28 mouse cellular contexts compared by ENCODE assay signal in genomic region chr2:128936256-128936655, GRCm38 (mm10). TPM values are rescaled to one million over a fixed set of nuclear protein-coding genes. Genes with fewer than 3 reads are reported as not detected.
DNase-seq lines count a peak whose midpoint lies in the region; ATAC-seq and TF ChIP-seq lines count a peak whose summit lies in the region.
"Had no signal": no experiment of that assay in that cellular context is flagged by ENCODE, and none has a peak within 500 bp of the region (broad histone marks: within the 10 kb centered on the region; RNA-seq: fewer than 3 reads in every experiment).

No protein-coding gene starts in this region.

- DNase-seq in liver, adult 2 months (ENCODE audit: extremely low read depth, low read depth, low spot score): peak; percentile 84
- DNase-seq in liver, embryonic 11.5 days (ENCODE audit: low spot score): no peak
- DNase-seq in 416B (ENCODE audit: low read depth) (peak; percentile 15), adipocyte (ENCODE audit: low spot score) (peak; percentile 58)
- DNase-seq: adrenal gland, adult 2 months; adrenal gland, postnatal 10 days; adrenal gland, postnatal 25 days; B cell, adult 2 months; cerebellum, adult 11 months; cerebellum, adult 18-20 months; cerebellum, adult 8-10 months; cerebellum, adult 9-11 months; cerebellum, postnatal 14 days; cerebellum, postnatal 36 days; embryo, embryonic 11 days had no signal

- H3K36me3 ChIP-seq in liver, adult 2 months (ENCODE audit: control insufficient read depth, insufficient read depth, low read length): peaks cover 23% of the 10 kb centered on the region
- H3K36me3 ChIP-seq in liver, embryonic 11.5 days (ENCODE audit: control insufficient read depth, insufficient read depth, low read length): peaks cover 13% of the 10 kb centered on the region; the same call in 1 of the 2 replicates

- H3K9ac ChIP-seq in liver, adult 2 months (ENCODE audit: low read depth, low read length): no peak overlapping the region
- no peak overlapping the region for H3K9ac ChIP-seq in liver, embryonic 11.5 days (ENCODE audit: low read depth, low read length)
- H3K9ac ChIP-seq: embryonic facial prominence, embryonic 13.5 days; embryonic facial prominence, embryonic 15.5 days; forebrain, embryonic 12.5 days had no signal

- no peak overlapping the region for H3K4me2 ChIP-seq in liver, embryonic 11.5 days
- H3K4me2 ChIP-seq: embryonic facial prominence, embryonic 13.5 days; embryonic facial prominence, embryonic 15.5 days; forebrain, embryonic 12.5 days had no signal

- ATAC-seq in liver, embryonic 11.5 days (replicated peaks; ENCODE audit: low FRiP score): no peak
- ATAC-seq in megakaryocyte-erythroid progenitor cell, adult 5-6 weeks (replicated peaks; ENCODE audit: low FRiP score, low TSS enrichment, poor library complexity, severe bottlenecking): no peak
- ATAC-seq: activated CD4-positive, CD25-positive, alpha-beta regulatory T cell, adult 4 months; CD4-positive, CD25-positive, alpha-beta regulatory T cell, adult 4 months; forebrain, embryonic 14.5 days; forebrain, embryonic 16.5 days; Patski had no signal

- 8% methylated on average over 3 of the region's 3 CpGs for WGBS in liver, adult 2 months
- WGBS in liver, embryonic 11.5 days: 78% methylated on average over 3 of the region's 3 CpGs

- TF ChIP-seq CTCF in liver, adult 2 months (IDR thresholded peaks at IDR 0.05; ENCODE audit: low read depth, low read length): no peak

- no peak for TF ChIP-seq POLR2A in liver, adult 2 months (IDR thresholded peaks at IDR 0.05; ENCODE audit: extremely low read depth, insufficient read depth, low read length)

- H3K27me3 ChIP-seq in liver, adult 2 months (ENCODE audit: control insufficient read depth, insufficient read depth, low read length): no peaks in the 10 kb centered on the region
- H3K27me3 ChIP-seq in liver, embryonic 11.5 days (replicated peaks; ENCODE audit: control insufficient read depth, insufficient read depth, low read length): no peaks in the 10 kb centered on the region
- H3K27me3 ChIP-seq: CH12.LX; embryonic facial prominence, embryonic 13.5 days; embryonic facial prominence, embryonic 15.5 days; forebrain, embryonic 12.5 days; Patski had no signal

- H3K9me3 ChIP-seq in liver, embryonic 11.5 days (ENCODE audit: control insufficient read depth, low read length): no peaks in the 10 kb centered on the region
- H3K9me3 ChIP-seq: embryonic facial prominence, embryonic 13.5 days; embryonic facial prominence, embryonic 15.5 days; forebrain, embryonic 10.5 days; forebrain, embryonic 12.5 days; G1E had no signal

- peaks cover 3% of the 10 kb centered on the region; the same call in 1 of the 2 replicates for H3K4me1 ChIP-seq in liver, adult 2 months (ENCODE audit: control insufficient read depth, insufficient read depth, low read length)
- no peaks in the 10 kb centered on the region for H3K4me1 ChIP-seq in liver, embryonic 11.5 days (replicated peaks; ENCODE audit: control insufficient read depth, insufficient read depth, low read length)
- H3K4me1 ChIP-seq: embryonic facial prominence, embryonic 13.5 days; embryonic facial prominence, embryonic 15.5 days; forebrain, embryonic 10.5 days; forebrain, embryonic 12.5 days had no signal

- H3K27ac ChIP-seq in liver, adult 2 months (replicated peaks; ENCODE audit: insufficient read depth, low read depth, low read length): peak overlapping the region; percentile 69
- H3K27ac ChIP-seq in liver, embryonic 11.5 days (ENCODE audit: low read depth, low read length): no peak overlapping the region
- H3K27ac ChIP-seq: embryonic facial prominence, embryonic 13.5 days; embryonic facial prominence, embryonic 15.5 days; forebrain, embryonic 10.5 days; forebrain, embryonic 12.5 days had no signal

- no peak overlapping the region for H3K4me3 ChIP-seq in liver, adult 2 months (ENCODE audit: insufficient read depth, low read depth, low read length)
- H3K4me3 ChIP-seq in liver, embryonic 11.5 days (ENCODE audit: low read depth, low read length): no peak overlapping the region
- H3K4me3 ChIP-seq: embryonic facial prominence, embryonic 13.5 days; embryonic facial prominence, embryonic 15.5 days; erythroblast, embryonic 14.5 days; forebrain, embryonic 10.5 days; forebrain, embryonic 12.5 days had no signal

- H3K79me2 ChIP-seq in liver, adult 2 months (ENCODE audit: control insufficient read depth, insufficient read depth, low read length): no peaks in the 10 kb centered on the region

RNA-seq across cellular contexts. Expression of gene Zc3h8, which starts 7.6 kb away (rescaled TPM):
- 1.4 and 3.0 TPM in 2 replicates for total RNA-seq in liver, adult 2 months (2014; rRNA removed)
- 0.52 and 0.72 TPM in 2 replicates for polyA plus RNA-seq in liver, adult 2 months (2012; rRNA removed)
- polyA plus RNA-seq in liver, embryonic 11.5 days (2014; fragmentation: Nextera tagmentation; extraction: Ambion mirVana): 9.2 and 11.9 TPM in 2 replicates
- total RNA-seq in megakaryocyte-erythroid progenitor cell, adult 5-6 weeks (2014; fragmentation: Nextera tagmentation): 9.4 and 27.9 TPM in 2 replicates
- 16.2 TPM in 2 replicates for total RNA-seq in megakaryocyte-erythroid progenitor cell, adult 5-6 weeks (2017)
- polyA plus RNA-seq: erythroblast, embryonic 14.5 days had no signal

RNA-seq across cellular contexts. Expression of gene Zc3h6, which starts 30.9 kb away (rescaled TPM):
- 2.1 and 2.5 TPM in 2 replicates for total RNA-seq in liver, adult 2 months (2014; rRNA removed)
- 0.20 TPM in 2 replicates for polyA plus RNA-seq in liver, adult 2 months (2012; rRNA removed)
- 0.84 and 1.3 TPM in 2 replicates for polyA plus RNA-seq in liver, embryonic 11.5 days (2014; fragmentation: Nextera tagmentation; extraction: Ambion mirVana)
- total RNA-seq in megakaryocyte-erythroid progenitor cell, adult 5-6 weeks (2014; fragmentation: Nextera tagmentation): 5.5 and 8.7 TPM in 2 replicates
- total RNA-seq in megakaryocyte-erythroid progenitor cell, adult 5-6 weeks (2017): 3.3 and 6.2 TPM in 2 replicates

RNA-seq across cellular contexts. Expression of gene Gm10762, which starts 31.3 kb away (rescaled TPM):
- total RNA-seq in liver, adult 2 months (2014; rRNA removed): 4.8 and 8.1 TPM in 2 replicates
- polyA plus RNA-seq in liver, adult 2 months (2012; rRNA removed): 5.8 and 6.3 TPM in 2 replicates
- 7.5 and 8.7 TPM in 2 replicates for polyA plus RNA-seq in liver, embryonic 11.5 days (2014; fragmentation: Nextera tagmentation; extraction: Ambion mirVana)
- 7.5 and 7.6 TPM in 2 replicates for total RNA-seq in megakaryocyte-erythroid progenitor cell, adult 5-6 weeks (2014; fragmentation: Nextera tagmentation)
- 1.2 and 11.3 TPM in 2 replicates for total RNA-seq in megakaryocyte-erythroid progenitor cell, adult 5-6 weeks (2017)
